Mouse (Mus musculus) stomach, embryonic 14.5 days (tissue): ENCODE measurements around the gene Mettl21a. TPM values are rescaled to one million over a fixed set of nuclear protein-coding genes. Genes with fewer than 3 reads are reported as not detected.
"Not testable (repeated sequence)": the region's sequence is repeated elsewhere in the genome, so short reads cannot be mapped to it uniquely, and the experiment has no call there.

Experiments used
- ATAC-seq: fragments of 200-750 bp; cut with Nextera tagmentation; 2 replicates; pipeline ENCODE4 v1.8.0; 2017; ENCODE audit warnings: low read depth, moderate TSS enrichment; ENCODE audit not compliant: insufficient number of reproducible peaks, insufficient read depth, low FRiP score
- H3K27ac ChIP-seq: fragments of 300-500 bp; sonication (generic); 2 replicates; pipeline ENCODE4 v1.5.1; 2014; ENCODE audit warnings: mild to moderate bottlenecking, low read length, moderate library complexity, mixed read lengths
- H3K27me3 ChIP-seq: fragments of 300-500 bp; sonication (generic); 2 replicates; pipeline ENCODE4 v1.6.1; 2014; ENCODE audit warnings: low read length, control low read depth, mixed read lengths; ENCODE audit not compliant: control insufficient read depth, insufficient read depth
- H3K36me3 ChIP-seq: fragments of 300-500 bp; sonication (generic); 2 replicates; pipeline ENCODE4 v1.6.1; 2014; ENCODE audit warnings: mild to moderate bottlenecking, control low read depth, low read length, moderate library complexity, mixed read lengths; ENCODE audit not compliant: control insufficient read depth, insufficient read depth
- H3K4me1 ChIP-seq: fragments of 300-500 bp; sonication (generic); 2 replicates; pipeline ENCODE4 v1.6.1; 2014; ENCODE audit warnings: low read length, control low read depth, mixed read lengths; ENCODE audit not compliant: control insufficient read depth, insufficient read depth
- H3K4me2 ChIP-seq: fragments of 300-500 bp; sonication (generic); replicated peaks from 2 replicates; pipeline ENCODE4 v1.6.1; 2014; ENCODE audit warnings: low read depth, low read length, control low read depth
- H3K4me3 ChIP-seq: fragments of 300-500 bp; sonication (generic); 2 replicates; pipeline ENCODE4 v1.5.1; 2014; ENCODE audit warnings: low read depth, low read length, control low read depth
- H3K9ac ChIP-seq: fragments of 300-500 bp; sonication (generic); replicated peaks from 2 replicates; pipeline ENCODE4 v1.6.1; 2014; ENCODE audit warnings: low read depth, mild to moderate bottlenecking, control low read depth, low read length, moderate library complexity, mixed read lengths
- H3K9me3 ChIP-seq: fragments of 300-500 bp; sonication (generic); 2 replicates; pipeline ENCODE4 v1.6.1; 2016; ENCODE audit warnings: low read depth, low read length, control low read depth; ENCODE audit not compliant: control insufficient read depth
- WGBS: fragments of 180-500 bp; shearing (Covaris S2); extraction: QIAGEN DNeasy Blood & Tissue Kit; methylation state at CpG from one replicate; pipeline ENCODE4 v1.1.7; 2014; 5-methylcytosine and 5-hydroxymethylcytosine counted together
- polyA plus RNA-seq: library from polyadenylated mRNA; unstranded; fragments of >200 nt; fragmentation: Nextera tagmentation; extraction: Ambion mirVana; gene quantifications from 2 replicates; pipeline ENCODE4 v1.2.1, GENCODE M21; 2014

Gene Mettl21a
- polyA plus RNA-seq, 1 experiment from 2014 or later, result 21.3 TPM

DNA sequence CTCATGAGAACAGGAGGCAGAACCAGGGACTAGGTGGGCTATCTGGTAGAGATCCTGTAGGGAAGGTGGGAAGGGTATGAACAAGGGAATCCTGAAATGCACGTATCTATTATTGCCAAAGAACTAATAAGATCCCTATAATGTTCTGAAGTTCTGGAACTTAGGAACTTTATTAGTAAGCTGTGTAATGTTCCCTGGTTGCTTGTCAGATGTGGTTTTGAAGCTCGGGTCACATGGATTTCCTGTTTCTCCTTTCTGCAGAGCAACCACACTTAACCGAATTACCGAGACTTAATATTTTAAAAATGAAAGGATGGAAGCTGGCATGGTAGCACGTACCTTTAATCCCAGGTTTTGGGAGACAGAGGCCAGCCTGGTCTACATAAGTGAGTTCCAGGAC, 13.7 kb downstream of the Mettl21a start:
- no peak for ATAC-seq
- H3K27ac ChIP-seq, result no peak overlapping the region
- no peaks in the 10 kb centered on the region for H3K4me1 ChIP-seq
- WGBS, result 90% methylated on average over 5 of the region's 5 CpGs
- H3K27me3 ChIP-seq, result no peaks in the 10 kb centered on the region
- H3K36me3 ChIP-seq, result peaks cover 9% of the 10 kb centered on the region; the same call in 1 of the 2 replicates
- H3K9ac ChIP-seq, result no peak overlapping the region
- no peak overlapping the region for H3K4me3 ChIP-seq
- no peak overlapping the region for H3K4me2 ChIP-seq
- H3K9me3 ChIP-seq, result no peaks in the 10 kb centered on the region

DNA sequence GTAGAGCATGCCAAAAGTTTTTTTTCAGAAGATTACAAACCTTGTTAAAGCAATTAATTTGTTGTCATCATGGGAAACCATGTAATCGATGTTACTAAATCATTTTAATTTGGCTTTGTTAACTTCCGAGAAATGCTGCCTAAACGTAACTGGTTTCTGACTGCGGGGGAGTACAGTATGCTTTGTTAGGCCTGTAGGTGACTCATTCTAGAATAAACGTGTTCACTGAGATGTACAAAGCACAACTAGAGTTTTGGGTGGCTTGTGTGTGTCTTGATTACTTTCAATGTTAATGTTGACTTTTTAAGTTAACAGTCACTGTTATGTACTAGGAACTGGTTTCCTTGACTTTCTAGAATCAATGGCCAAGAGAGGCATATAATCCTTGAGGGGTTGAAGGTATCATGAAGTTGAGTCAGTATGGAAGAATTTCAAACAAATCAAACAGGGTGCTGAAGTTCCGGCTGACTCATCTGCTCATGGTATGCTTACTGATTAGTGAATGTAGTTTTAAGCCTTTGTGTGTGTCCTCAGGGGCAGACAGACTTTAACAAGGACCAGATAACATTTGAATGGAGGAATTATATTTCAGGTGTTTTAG, 15.7 kb downstream of the Mettl21a start:
- no peaks in the 10 kb centered on the region for H3K4me1 ChIP-seq
- no peaks in the 10 kb centered on the region for H3K9me3 ChIP-seq
- H3K4me2 ChIP-seq, result no peak overlapping the region
- no peak overlapping the region for H3K4me3 ChIP-seq
- H3K36me3 ChIP-seq, result 0 out of 2 replicates have a peak, but pooled peaks cover 8% of the 10 kb centered on the region
- H3K27me3 ChIP-seq, result no peaks in the 10 kb centered on the region
- no peak for ATAC-seq
- WGBS, result 76% methylated on average over 6 of the region's 6 CpGs
- H3K27ac ChIP-seq, result no peak overlapping the region
- H3K9ac ChIP-seq, result no peak overlapping the region

DNA sequence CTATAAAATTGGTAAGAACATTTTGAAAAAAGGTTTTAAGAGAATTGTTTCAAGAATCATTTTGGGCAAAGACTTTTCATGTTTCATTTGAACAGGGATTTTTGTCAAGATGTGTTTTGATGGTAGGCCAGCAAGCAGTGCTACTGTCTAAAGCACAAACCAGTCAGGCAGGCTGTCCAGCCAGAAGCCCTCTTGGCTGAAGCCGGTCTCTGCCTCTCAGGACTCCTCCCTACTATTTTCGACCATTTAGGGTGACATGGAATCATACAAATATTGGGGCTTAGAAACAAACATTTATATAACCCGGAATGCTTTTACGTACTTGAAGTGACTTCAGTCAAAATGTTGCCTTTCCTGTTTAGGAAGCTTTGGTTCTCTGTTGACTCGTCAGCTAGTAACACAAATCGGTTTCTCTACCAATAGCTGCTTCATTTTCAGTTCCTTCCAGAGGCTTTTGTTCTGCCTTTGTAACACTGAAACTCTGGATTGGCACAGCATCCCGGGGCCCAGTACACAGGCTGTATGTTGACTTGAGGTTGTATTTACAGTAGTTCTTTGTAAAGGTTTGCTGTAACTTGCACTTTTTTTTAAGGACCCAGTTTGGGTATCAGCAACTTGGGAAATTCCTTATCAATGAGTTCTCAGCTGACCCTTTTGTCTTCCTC, 16.5 kb downstream of the Mettl21a start:
- Histone ChIP-seq H3K4me1 (no peaks in the 10 kb centered on the region), H3K4me3 (no peak overlapping the region), H3K27me3 (no peaks in the 10 kb centered on the region), H3K9me3 (no peaks in the 10 kb centered on the region), H3K4me2 (no peak overlapping the region), H3K9ac (no peak overlapping the region), H3K36me3 (0 out of 2 replicates have a peak, but pooled peaks cover 8% of the 10 kb centered on the region), H3K27ac (no peak overlapping the region)
- 73% methylated on average over 7 of the region's 7 CpGs for WGBS
- no peak for ATAC-seq

GRCm38 (mm10) chr1:64598926-64599325, 18.1 kb downstream of the Mettl21a start:
- Histone ChIP-seq H3K36me3 (0 out of 2 replicates have a peak, but pooled peaks cover 5% of the 10 kb centered on the region), H3K27ac (no peak overlapping the region), H3K4me3 (no peak overlapping the region), H3K4me2 (no peak overlapping the region), H3K27me3 (no peaks in the 10 kb centered on the region), H3K9me3 (no peaks in the 10 kb centered on the region), H3K4me1 (no peaks in the 10 kb centered on the region), H3K9ac (no peak overlapping the region)
- WGBS, result 55% methylated on average over 5 of the region's 5 CpGs
- no peak for ATAC-seq

- H3K27me3 ChIP-seq, result no peaks in the 10 kb centered on the region
- ATAC-seq, result no peak
- no peak overlapping the region for H3K4me3 ChIP-seq
- no peak overlapping the region for H3K9ac ChIP-seq
- no peak overlapping the region for H3K27ac ChIP-seq
- no peaks in the 10 kb centered on the region for H3K9me3 ChIP-seq
- no peak overlapping the region for H3K4me2 ChIP-seq
- H3K36me3 ChIP-seq, result peaks cover 32% of the 10 kb centered on the region
- H3K4me1 ChIP-seq, result no peaks in the 10 kb centered on the region
- WGBS, result 93% methylated on average over 3 of the region's 3 CpGs
Measured at GRCm38 (mm10) chr1:64578801-64579200, 38.2 kb downstream of the Mettl21a start.

GRCm38 (mm10) chr1:64577911-64578310, 39.1 kb downstream of the Mettl21a start:
- not testable (repeated sequence) for H3K4me1 ChIP-seq, H3K4me3 ChIP-seq, H3K9me3 ChIP-seq, H3K4me2 ChIP-seq, H3K27me3 ChIP-seq, H3K27ac ChIP-seq, H3K9ac ChIP-seq, ATAC-seq
- H3K36me3 ChIP-seq, result peaks cover 32% of the 10 kb centered on the region
- 60% methylated on average over 9 of the region's 9 CpGs for WGBS

GRCm38 (mm10) chr1:64576732-64577131, 40.3 kb downstream of the Mettl21a start:
- no peaks in the 10 kb centered on the region for H3K4me1 ChIP-seq
- no peak overlapping the region for H3K4me3 ChIP-seq
- no peak for ATAC-seq
- H3K27me3 ChIP-seq, result no peaks in the 10 kb centered on the region
- no peaks in the 10 kb centered on the region for H3K9me3 ChIP-seq
- WGBS, result 93% methylated on average over 2 of the region's 2 CpGs
- H3K9ac ChIP-seq, result no peak overlapping the region
- peaks cover 32% of the 10 kb centered on the region for H3K36me3 ChIP-seq
- no peak overlapping the region for H3K4me2 ChIP-seq
- H3K27ac ChIP-seq, result no peak overlapping the region

- H3K4me3 ChIP-seq, result no peak overlapping the region
- H3K4me2 ChIP-seq, result no peak overlapping the region
- H3K27ac ChIP-seq, result no peak overlapping the region
- H3K4me1 ChIP-seq, result no peaks in the 10 kb centered on the region
- no peak overlapping the region for H3K9ac ChIP-seq
- ATAC-seq, result no peak
- 86% methylated on average over 7 of the region's 7 CpGs for WGBS
- no peaks in the 10 kb centered on the region for H3K9me3 ChIP-seq
- peaks cover 29% of the 10 kb centered on the region for H3K36me3 ChIP-seq
- H3K27me3 ChIP-seq, result no peaks in the 10 kb centered on the region
Measured at GRCm38 (mm10) chr1:64576022-64576421, 41.0 kb downstream of the Mettl21a start.
